In genomic region chr12:83998341-83999107, GRCm38 (mm10) we compare ENCODE assay signal across 15 mouse cellular contexts. TPM values are rescaled to one million over a fixed set of nuclear protein-coding genes. Genes with fewer than 3 reads are reported as not detected.
DNase-seq lines count a peak whose midpoint lies in the region; ATAC-seq lines count a peak whose summit lies in the region.
"Had no signal": no experiment of that assay in that cellular context is flagged by ENCODE, and none has a peak within 500 bp of the region (broad histone marks: within the 10 kb centered on the region; RNA-seq: fewer than 3 reads in every experiment).

No protein-coding gene starts in this region.

- no peak overlapping the region for H3K9ac ChIP-seq in forebrain, embryonic 13.5 days
- no peak overlapping the region for H3K9ac ChIP-seq in forebrain, embryonic 12.5 days
- no peak overlapping the region for H3K9ac ChIP-seq in kidney, embryonic 14.5 days (ENCODE audit: low read depth, low read length)
- H3K9ac ChIP-seq: embryonic facial prominence, embryonic 12.5 days; limb, embryonic 13.5 days; neural tube, embryonic 13.5 days had no signal

- no peaks in the 10 kb centered on the region for H3K4me1 ChIP-seq in forebrain, embryonic 13.5 days
- H3K4me1 ChIP-seq in forebrain, embryonic 12.5 days = no peaks in the 10 kb centered on the region
- peaks cover 14% of the 10 kb centered on the region for H3K4me1 ChIP-seq in kidney, embryonic 14.5 days (ENCODE audit: control insufficient read depth, insufficient read depth, low read length)
- no peaks in the 10 kb centered on the region for H3K4me1 ChIP-seq in midbrain, embryonic 10.5 days
- H3K4me1 ChIP-seq: embryonic facial prominence, embryonic 12.5 days had no signal

- H3K4me2 ChIP-seq in forebrain, embryonic 13.5 days = no peak overlapping the region
- no peak overlapping the region for H3K4me2 ChIP-seq in forebrain, embryonic 12.5 days
- no peak overlapping the region for H3K4me2 ChIP-seq in kidney, embryonic 14.5 days (replicated peaks; ENCODE audit: low read depth, low read length)
- H3K4me2 ChIP-seq: embryonic facial prominence, embryonic 12.5 days; limb, embryonic 13.5 days; midbrain, embryonic 11.5 days; neural tube, embryonic 13.5 days had no signal

- 66% methylated on average over 11 of the region's 11 CpGs for WGBS in forebrain, embryonic 13.5 days
- WGBS in forebrain, embryonic 12.5 days = 68% methylated on average over 11 of the region's 11 CpGs
- WGBS in kidney, embryonic 14.5 days = 43% methylated on average over 11 of the region's 11 CpGs
- WGBS in midbrain, embryonic 10.5 days = 75% methylated on average over 11 of the region's 11 CpGs

- H3K4me3 ChIP-seq in forebrain, embryonic 13.5 days = no peak overlapping the region
- H3K4me3 ChIP-seq in forebrain, embryonic 12.5 days (replicated peaks) = no peak overlapping the region
- no peak overlapping the region for H3K4me3 ChIP-seq in kidney, embryonic 14.5 days (ENCODE audit: low read length)
- H3K4me3 ChIP-seq in midbrain, embryonic 10.5 days = no peak overlapping the region
- H3K4me3 ChIP-seq: embryonic facial prominence, embryonic 12.5 days; limb, embryonic 13.5 days; neural tube, embryonic 13.5 days had no signal

- no peaks in the 10 kb centered on the region for H3K27me3 ChIP-seq in forebrain, embryonic 13.5 days
- no peaks in the 10 kb centered on the region for H3K27me3 ChIP-seq in forebrain, embryonic 12.5 days
- H3K27me3 ChIP-seq in kidney, embryonic 14.5 days (ENCODE audit: control insufficient read depth, insufficient read depth, low read length) = no peaks in the 10 kb centered on the region
- H3K27me3 ChIP-seq in midbrain, embryonic 10.5 days (ENCODE audit: low read depth, poor library complexity, severe bottlenecking) = no peaks in the 10 kb centered on the region
- H3K27me3 ChIP-seq: embryonic facial prominence, embryonic 12.5 days; limb, embryonic 13.5 days; neural tube, embryonic 13.5 days; Patski had no signal

- peak; percentile 41; the same call in 1 of the 2 replicates for ATAC-seq in forebrain, embryonic 13.5 days
- no peak for ATAC-seq in forebrain, embryonic 12.5 days (ENCODE audit: low FRiP score)
- ATAC-seq in kidney, embryonic 14.5 days (ENCODE audit: low FRiP score, low TSS enrichment) = peak; percentile 60; the same call in 1 of the 2 replicates
- ATAC-seq: Patski had no signal

- H3K27ac ChIP-seq in forebrain, embryonic 13.5 days = peak overlapping the region; percentile 59; the same call in 1 of the 2 replicates
- no peak overlapping the region for H3K27ac ChIP-seq in forebrain, embryonic 12.5 days
- no peak overlapping the region for H3K27ac ChIP-seq in kidney, embryonic 14.5 days (ENCODE audit: low read depth, low read length)
- no peak overlapping the region for H3K27ac ChIP-seq in midbrain, embryonic 10.5 days (replicated peaks)
- H3K27ac ChIP-seq: embryonic facial prominence, embryonic 12.5 days; limb, embryonic 13.5 days; neural tube, embryonic 13.5 days had no signal

- DNase-seq in kidney, postnatal 36 days = no peak
- DNase-seq in ovary, adult 18-20 months (ENCODE audit: low spot score) = peak; percentile 27
- DNase-seq in ovary, postnatal 14 days (ENCODE audit: low spot score) = no peak
- no peak for DNase-seq in midbrain, embryonic 10.5 days (ENCODE audit: low spot score)
- DNase-seq in thymus, postnatal 36 days = no peak
- DNase-seq: cerebellum, adult 8-10 months; thymus, postnatal 4 days had no signal

- H3K9me3 ChIP-seq in forebrain, embryonic 13.5 days (replicated peaks) = peaks cover 11% of the 10 kb centered on the region
- peaks cover 7% of the 10 kb centered on the region; the same call in 1 of the 2 replicates for H3K9me3 ChIP-seq in forebrain, embryonic 12.5 days
- H3K9me3 ChIP-seq in kidney, embryonic 14.5 days (ENCODE audit: control insufficient read depth, low read length) = 0 out of 2 replicates have a peak, but pooled peaks cover 2% of the 10 kb centered on the region
- H3K9me3 ChIP-seq in midbrain, embryonic 10.5 days (replicated peaks) = peaks cover 8% of the 10 kb centered on the region
- H3K9me3 ChIP-seq: embryonic facial prominence, embryonic 12.5 days; neural tube, embryonic 13.5 days had no signal

- peaks cover 3% of the 10 kb centered on the region; the same call in 1 of the 2 replicates for H3K36me3 ChIP-seq in forebrain, embryonic 13.5 days (ENCODE audit: poor library complexity, severe bottlenecking)
- 0 out of 2 replicates have a peak, but pooled peaks cover 3% of the 10 kb centered on the region for H3K36me3 ChIP-seq in forebrain, embryonic 12.5 days (replicated peaks)
- peaks cover 3% of the 10 kb centered on the region; the same call in 1 of the 2 replicates for H3K36me3 ChIP-seq in kidney, embryonic 14.5 days (ENCODE audit: control insufficient read depth, insufficient read depth, low read length)
- H3K36me3 ChIP-seq in midbrain, embryonic 10.5 days = peaks cover 14% of the 10 kb centered on the region
- H3K36me3 ChIP-seq: embryonic facial prominence, embryonic 12.5 days; neural tube, embryonic 13.5 days had no signal

RNA-seq across cellular contexts. Expression of gene Acot1, which starts 10.8 kb away (rescaled TPM):
- polyA plus RNA-seq in forebrain, embryonic 13.5 days (2015; fragmentation: Nextera tagmentation; extraction: Ambion mirVana) = 54.0 and 56.5 TPM in 2 replicates
- 41.0 and 45.4 TPM in 2 replicates for polyA plus RNA-seq in forebrain, embryonic 12.5 days (2016; fragmentation: Nextera tagmentation; extraction: Ambion mirVana)
- 48.9 and 55.2 TPM in 2 replicates for polyA plus RNA-seq in kidney, embryonic 14.5 days (2014; fragmentation: Nextera tagmentation; extraction: Ambion mirVana)
- polyA plus RNA-seq in midbrain, embryonic 10.5 days (2016; fragmentation: Nextera tagmentation; extraction: Ambion mirVana) = 46.6 and 52.5 TPM in 2 replicates

RNA-seq across cellular contexts. Expression of gene Acot2, which starts 10.9 kb away (rescaled TPM):
- polyA plus RNA-seq in forebrain, embryonic 13.5 days (2015; fragmentation: Nextera tagmentation; extraction: Ambion mirVana) = 9.9 and 11.1 TPM in 2 replicates
- polyA plus RNA-seq in forebrain, embryonic 12.5 days (2016; fragmentation: Nextera tagmentation; extraction: Ambion mirVana) = 10.3 and 11.7 TPM in 2 replicates
- 32.7 and 37.5 TPM in 2 replicates for polyA plus RNA-seq in kidney, embryonic 14.5 days (2014; fragmentation: Nextera tagmentation; extraction: Ambion mirVana)
- 20.1 and 21.1 TPM in 2 replicates for polyA plus RNA-seq in midbrain, embryonic 10.5 days (2016; fragmentation: Nextera tagmentation; extraction: Ambion mirVana)

RNA-seq across cellular contexts. Expression of gene Heatr4, which starts 13.9 kb away (rescaled TPM):
- polyA plus RNA-seq in forebrain, embryonic 13.5 days (2015; fragmentation: Nextera tagmentation; extraction: Ambion mirVana) = 0.05 TPM in 1 of 2 replicates, not detected in the other
- polyA plus RNA-seq in forebrain, embryonic 12.5 days (2016; fragmentation: Nextera tagmentation; extraction: Ambion mirVana) = not detected in 2 replicates
- not detected in 2 replicates for polyA plus RNA-seq in kidney, embryonic 14.5 days (2014; fragmentation: Nextera tagmentation; extraction: Ambion mirVana)
- polyA plus RNA-seq in midbrain, embryonic 10.5 days (2016; fragmentation: Nextera tagmentation; extraction: Ambion mirVana) = not detected in 2 replicates
- polyA plus RNA-seq: embryonic facial prominence, embryonic 12.5 days; limb, embryonic 13.5 days; midbrain, embryonic 11.5 days; neural tube, embryonic 13.5 days; Patski had no signal

RNA-seq across cellular contexts. Expression of gene Acot4, which starts 39.7 kb away (rescaled TPM):
- polyA plus RNA-seq in forebrain, embryonic 13.5 days (2015; fragmentation: Nextera tagmentation; extraction: Ambion mirVana) = 0.09 and 0.10 TPM in 2 replicates
- 0.15 and 0.33 TPM in 2 replicates for polyA plus RNA-seq in forebrain, embryonic 12.5 days (2016; fragmentation: Nextera tagmentation; extraction: Ambion mirVana)
- polyA plus RNA-seq in kidney, embryonic 14.5 days (2014; fragmentation: Nextera tagmentation; extraction: Ambion mirVana) = 1.3 and 3.4 TPM in 2 replicates
- 0.06 and 0.21 TPM in 2 replicates for polyA plus RNA-seq in midbrain, embryonic 10.5 days (2016; fragmentation: Nextera tagmentation; extraction: Ambion mirVana)

RNA-seq across cellular contexts. Expression of gene Gm49366, which starts 40.2 kb away (rescaled TPM):
- polyA plus RNA-seq in forebrain, embryonic 13.5 days (2015; fragmentation: Nextera tagmentation; extraction: Ambion mirVana) = not detected in 2 replicates
- polyA plus RNA-seq in forebrain, embryonic 12.5 days (2016; fragmentation: Nextera tagmentation; extraction: Ambion mirVana) = not detected in 2 replicates
- not detected in 2 replicates for polyA plus RNA-seq in kidney, embryonic 14.5 days (2014; fragmentation: Nextera tagmentation; extraction: Ambion mirVana)
- polyA plus RNA-seq in midbrain, embryonic 10.5 days (2016; fragmentation: Nextera tagmentation; extraction: Ambion mirVana) = not detected in 2 replicates
- polyA plus RNA-seq: embryonic facial prominence, embryonic 12.5 days; limb, embryonic 13.5 days; midbrain, embryonic 11.5 days; neural tube, embryonic 13.5 days; Patski had no signal
